Mouse (Mus musculus): ENCODE measurements around the gene Gja5.
A peak's percentile ranks its signal among the peaks of the same experiment; 100 is the strongest.

Gene Gja5

GRCm38 (mm10) chr3:96936241-96936640, 31.7 kb downstream of the Gja5 start:
- no peak for DNase-seq (ENCODE audit: low spot score in 2 of 2)

GRCm38 (mm10) chr3:96937606-96938005, 33.1 kb downstream of the Gja5 start:
- DNase-seq (ENCODE audit: low spot score in 2 of 2) = no peak

- peak; percentile 55 to 77 for DNase-seq (ENCODE audit: low spot score in 2 of 2)
Observed at GRCm38 (mm10) chr3:96938738-96939137, 34.2 kb downstream of the Gja5 start.

GRCm38 (mm10) chr3:96942706-96943105, 38.2 kb downstream of the Gja5 start:
- DNase-seq (ENCODE audit: low spot score in 2 of 2) = no peak

- peak; percentile 13 to 29 for DNase-seq (ENCODE audit: low spot score in 2 of 2)
Observed at GRCm38 (mm10) chr3:96953489-96954233, 49.2 kb downstream of the Gja5 start.

- no peak for DNase-seq (ENCODE audit: low spot score in 2 of 2)
Observed at GRCm38 (mm10) chr3:96960597-96960996, 56.1 kb downstream of the Gja5 start.

- DNase-seq (ENCODE audit: low spot score in 2 of 2) = no peak
Observed at GRCm38 (mm10) chr3:96963088-96964034, 58.9 kb downstream of the Gja5 start.

GRCm38 (mm10) chr3:96970986-96971385, 66.5 kb downstream of the Gja5 start:
- DNase-seq (ENCODE audit: low spot score in 2 of 2) = no peak

- DNase-seq (ENCODE audit: low spot score in 2 of 2) = no peak
Observed at GRCm38 (mm10) chr3:96974467-96974866, 70.0 kb downstream of the Gja5 start.

- DNase-seq (ENCODE audit: low spot score in 2 of 2) = no peak
Observed at GRCm38 (mm10) chr3:96975628-96976027, 71.1 kb downstream of the Gja5 start.

- DNase-seq (ENCODE audit: low spot score in 2 of 2) = no peak
Observed at GRCm38 (mm10) chr3:96977507-96977906, 73.0 kb downstream of the Gja5 start.

GRCm38 (mm10) chr3:96978469-96978868, 74.0 kb downstream of the Gja5 start:
- no peak for DNase-seq (ENCODE audit: low spot score in 2 of 2)

- no peak for DNase-seq (ENCODE audit: low spot score in 2 of 2)
Observed at GRCm38 (mm10) chr3:96979020-96979419, 74.5 kb downstream of the Gja5 start.

- DNase-seq (ENCODE audit: low spot score in 2 of 2) = no peak
Observed at GRCm38 (mm10) chr3:96981833-96982232, 77.3 kb downstream of the Gja5 start.

GRCm38 (mm10) chr3:96982666-96983065, 78.2 kb downstream of the Gja5 start:
- no peak for DNase-seq (ENCODE audit: low spot score in 2 of 2)

- DNase-seq (ENCODE audit: low spot score in 2 of 2) = no peak
Observed at GRCm38 (mm10) chr3:96992526-96992925, 88.0 kb downstream of the Gja5 start.

GRCm38 (mm10) chr3:96997770-96998169, 93.3 kb downstream of the Gja5 start:
- no peak for DNase-seq (ENCODE audit: low spot score in 2 of 2)

- DNase-seq (ENCODE audit: low spot score in 2 of 2) = no peak
Observed at GRCm38 (mm10) chr3:97003111-97003510, 98.6 kb downstream of the Gja5 start.

- DNase-seq (ENCODE audit: low spot score in 2 of 2) = no peak
Observed at GRCm38 (mm10) chr3:97004509-97004908, 100.0 kb downstream of the Gja5 start.

GRCm38 (mm10) chr3:97007010-97007448, 102.5 kb downstream of the Gja5 start:
- no peak for DNase-seq (ENCODE audit: low spot score in 2 of 2)

GRCm38 (mm10) chr3:97025226-97025625, 120.7 kb downstream of the Gja5 start:
- DNase-seq (ENCODE audit: low spot score in 2 of 2) = peak; percentile 49 to 63

- DNase-seq (ENCODE audit: low spot score in 2 of 2) = no peak
Observed at GRCm38 (mm10) chr3:97032053-97032496, 127.6 kb downstream of the Gja5 start.

- DNase-seq (ENCODE audit: low spot score in 2 of 2) = no peak
Observed at GRCm38 (mm10) chr3:97035558-97035957, 131.1 kb downstream of the Gja5 start.
